Mouse (Mus musculus) spleen, adult 2 months (tissue): ENCODE measurements around the gene Elmo1.

Experiments
- CTCF ChIP-seq: fragments of 200-500 bp; IDR thresholded peaks from 2 replicates; pipeline ENCODE4 v1.5.1; 2011; ENCODE audit warnings: mild to moderate bottlenecking, inconsistent platforms; ENCODE audit not compliant: insufficient read depth, insufficient read length, insufficient replicate concordance; ENCODE audit errors: extremely low read depth
- POLR2A ChIP-seq: fragments of 200-500 bp; IDR thresholded peaks from 2 replicates; pipeline ENCODE4 v1.6.1; 2011; ENCODE audit warnings: low read depth, low read length, inconsistent platforms

DNA sequence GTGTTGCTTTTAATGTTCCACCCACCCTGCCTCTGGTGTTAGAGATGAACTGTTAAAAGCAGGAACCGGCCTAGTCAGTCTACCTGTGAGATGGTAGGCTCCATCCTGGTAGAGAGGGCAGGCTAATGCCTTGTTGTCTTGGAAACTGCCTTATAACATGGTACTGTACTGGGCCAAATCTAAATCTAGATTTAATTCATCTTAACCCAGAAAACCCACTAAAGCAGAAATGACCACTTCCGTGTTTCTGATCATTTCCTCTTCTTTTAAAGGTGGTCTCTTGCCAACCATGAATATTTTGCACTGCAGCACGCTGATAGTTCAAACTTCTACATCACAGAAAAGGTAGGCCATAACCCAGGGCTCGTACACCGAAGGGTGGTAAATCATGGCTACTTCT, 118.5 kb downstream of the Elmo1 start:
- no peak for TF ChIP-seq CTCF
- no peak for TF ChIP-seq POLR2A
